Mouse (Mus musculus) left cerebral cortex, adult 11 months (tissue): ENCODE results near the gene Zc3h7b.
A peak's percentile ranks its signal among the peaks of the same experiment; 100 is the strongest.

Source experiments
- DNase-seq: peaks from one replicate; pipeline ENCODE4 v3.0.0; 2022; ENCODE audit warnings: low spot score

Gene Zc3h7b

DNA sequence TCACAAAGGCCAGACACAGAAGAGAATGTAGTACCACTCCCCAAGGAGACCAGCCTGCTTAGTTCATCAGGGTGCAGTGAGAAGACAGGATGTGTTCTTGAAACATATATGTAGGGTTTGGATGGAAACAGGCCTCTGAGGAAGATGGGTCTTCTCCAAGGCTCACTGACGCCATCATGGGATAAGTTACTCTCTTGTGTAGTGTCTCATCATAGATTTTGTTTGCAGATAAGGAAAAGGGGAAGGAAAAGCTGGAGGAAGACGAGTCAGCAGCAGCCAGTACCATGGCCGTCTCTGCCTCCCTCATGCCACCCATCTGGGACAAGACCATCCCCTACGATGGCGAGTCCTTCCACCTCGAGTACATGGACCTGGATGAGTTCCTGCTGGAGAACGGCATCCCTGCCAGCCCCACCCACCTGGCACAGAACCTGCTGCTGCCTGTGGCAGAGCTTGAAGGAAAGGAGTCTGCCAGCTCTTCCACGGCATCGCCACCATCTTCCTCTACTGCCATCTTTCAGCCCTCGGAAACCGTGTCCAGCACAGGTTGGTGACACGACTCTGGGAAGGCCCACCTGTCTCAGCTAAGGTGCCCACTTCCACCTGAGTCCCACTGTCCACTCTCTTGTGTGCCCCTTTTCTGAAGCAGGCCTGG is 70.0 kb downstream of the Zc3h7b start:
- no peak for DNase-seq

DNA sequence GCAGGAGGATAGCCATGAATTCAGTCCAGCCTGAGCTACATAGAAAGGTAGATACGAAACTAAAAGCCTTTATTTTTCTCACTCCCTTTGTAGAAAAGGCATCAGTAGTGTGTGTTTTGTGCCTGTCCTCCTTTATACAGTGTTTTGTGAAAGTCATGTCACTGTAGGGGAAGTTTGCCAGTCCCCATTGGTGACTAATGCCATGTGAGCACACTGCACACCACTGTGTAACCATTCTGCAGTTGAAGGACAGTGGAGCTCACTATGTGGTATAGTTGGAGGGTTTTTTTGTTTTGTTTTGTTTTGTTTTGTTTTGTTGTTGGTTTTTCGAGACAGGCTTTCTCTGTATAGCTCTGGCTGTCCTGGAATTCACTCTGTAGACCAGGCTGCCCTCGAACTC is 73.5 kb downstream of the Zc3h7b start:
- no peak for DNase-seq

DNA sequence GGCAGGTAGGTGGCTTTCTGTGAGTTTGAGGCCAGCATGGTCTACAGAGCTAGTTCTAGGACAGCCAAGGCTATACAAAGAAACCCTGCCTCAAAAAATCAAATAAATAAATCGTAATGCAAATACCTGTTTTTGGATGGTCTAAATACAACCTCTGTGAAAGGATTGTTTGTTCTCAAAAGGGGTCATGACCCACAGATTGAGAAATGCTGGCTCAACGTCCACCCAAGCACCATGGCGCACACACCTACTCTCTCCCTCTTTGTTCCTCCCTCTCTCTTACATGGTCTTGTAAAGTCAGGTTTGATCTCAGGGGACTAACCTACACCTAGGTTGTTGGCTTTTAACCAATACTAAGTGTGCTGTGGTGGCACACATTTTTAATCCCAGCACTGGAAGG is 77.8 kb downstream of the Zc3h7b start:
- no peak for DNase-seq

DNA sequence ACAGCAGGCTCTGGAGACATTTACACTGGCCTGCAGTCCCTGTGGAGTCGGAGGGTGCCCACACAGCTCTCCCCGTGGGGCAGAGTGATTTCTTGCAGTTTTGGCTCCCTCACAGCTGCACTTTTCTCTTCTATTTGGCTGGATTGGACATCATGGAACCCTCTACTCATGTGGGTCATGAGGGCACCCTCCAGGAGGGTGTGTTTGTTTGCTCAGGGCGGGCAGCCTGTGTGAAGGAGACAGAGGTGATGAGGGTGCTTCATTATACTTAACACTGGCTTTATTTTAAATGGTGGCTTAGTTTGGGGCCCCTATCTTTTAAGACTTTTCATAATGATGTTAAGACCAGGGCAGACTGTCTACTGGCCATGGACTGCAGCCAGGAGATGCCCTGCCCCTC is 80.0 kb downstream of the Zc3h7b start:
- DNase-seq, result no peak

DNA sequence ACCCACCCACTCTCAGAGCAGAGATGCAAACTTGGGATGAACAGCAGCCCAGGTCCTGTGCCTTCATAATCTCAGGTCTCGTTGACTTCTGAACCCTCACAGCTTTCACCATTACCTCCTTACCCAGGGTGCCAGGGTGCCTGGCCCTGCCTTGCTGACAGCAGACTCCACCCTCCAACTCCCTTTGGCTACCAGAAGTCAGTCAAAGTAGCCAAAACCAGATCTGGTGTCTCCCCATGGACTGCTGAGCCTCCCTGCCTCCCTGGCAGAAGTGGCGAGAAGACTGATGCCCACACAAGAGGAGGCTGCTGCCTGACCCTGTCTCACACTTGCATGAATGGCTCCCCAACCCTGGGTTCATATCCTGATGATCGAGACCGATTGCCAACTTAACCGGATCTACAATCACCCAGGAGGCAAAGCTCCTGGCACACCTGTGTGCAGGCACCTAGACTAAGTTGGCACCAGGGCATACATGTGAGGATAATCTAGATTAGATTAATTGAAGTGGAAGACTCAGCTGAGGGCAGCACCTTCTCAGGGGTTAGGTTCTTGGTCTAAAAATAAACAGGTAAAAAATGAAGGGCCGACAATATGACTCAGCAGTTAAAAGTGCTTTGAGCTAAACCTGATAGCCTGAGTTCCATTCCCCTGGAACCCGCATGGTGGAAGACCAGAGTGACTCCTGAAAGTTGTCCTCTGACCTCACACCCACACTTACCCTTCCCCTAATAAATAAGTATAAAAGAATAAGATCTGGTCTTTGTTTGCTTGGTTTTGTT is 83.8 kb downstream of the Zc3h7b start:
- no peak for DNase-seq

DNA sequence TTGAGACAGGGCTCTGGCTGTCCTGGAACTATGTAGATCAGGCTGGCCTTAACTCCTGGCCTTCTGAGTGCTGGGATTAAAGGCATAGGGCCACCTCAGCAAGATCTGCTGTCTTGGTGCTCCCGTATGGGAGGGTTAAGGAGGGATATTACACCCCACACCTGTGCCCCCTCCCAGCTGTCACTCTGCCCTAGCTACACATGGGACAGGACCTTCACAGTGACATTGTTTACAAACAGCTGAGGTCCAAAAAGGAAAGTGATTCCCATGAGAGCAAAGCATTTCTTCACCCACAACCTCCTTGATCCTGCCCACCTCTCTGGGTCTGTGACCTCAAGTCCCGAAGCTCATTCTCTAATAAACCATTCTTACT is 84.3 kb downstream of the Zc3h7b start:
- no peak for DNase-seq

DNA sequence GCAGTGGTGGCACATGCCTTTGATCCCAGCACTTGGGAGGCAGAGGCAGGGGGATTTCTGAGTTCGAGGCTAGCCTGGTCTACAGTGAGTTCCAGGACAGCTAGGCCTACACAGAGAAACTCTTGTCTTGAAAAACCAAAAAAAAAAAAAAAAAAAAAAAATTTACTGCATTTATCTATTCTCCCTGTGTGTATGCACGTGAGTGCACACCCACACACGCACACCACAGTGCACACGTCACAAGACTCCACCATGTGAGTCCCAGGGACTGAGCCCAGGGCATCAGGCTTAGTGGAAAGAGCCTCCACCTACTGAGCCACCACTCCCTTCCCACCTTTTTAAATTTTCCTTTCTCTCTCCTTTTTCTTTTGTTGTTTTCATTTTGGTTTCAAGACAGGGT is 85.7 kb downstream of the Zc3h7b start:
- DNase-seq, result no peak

DNA sequence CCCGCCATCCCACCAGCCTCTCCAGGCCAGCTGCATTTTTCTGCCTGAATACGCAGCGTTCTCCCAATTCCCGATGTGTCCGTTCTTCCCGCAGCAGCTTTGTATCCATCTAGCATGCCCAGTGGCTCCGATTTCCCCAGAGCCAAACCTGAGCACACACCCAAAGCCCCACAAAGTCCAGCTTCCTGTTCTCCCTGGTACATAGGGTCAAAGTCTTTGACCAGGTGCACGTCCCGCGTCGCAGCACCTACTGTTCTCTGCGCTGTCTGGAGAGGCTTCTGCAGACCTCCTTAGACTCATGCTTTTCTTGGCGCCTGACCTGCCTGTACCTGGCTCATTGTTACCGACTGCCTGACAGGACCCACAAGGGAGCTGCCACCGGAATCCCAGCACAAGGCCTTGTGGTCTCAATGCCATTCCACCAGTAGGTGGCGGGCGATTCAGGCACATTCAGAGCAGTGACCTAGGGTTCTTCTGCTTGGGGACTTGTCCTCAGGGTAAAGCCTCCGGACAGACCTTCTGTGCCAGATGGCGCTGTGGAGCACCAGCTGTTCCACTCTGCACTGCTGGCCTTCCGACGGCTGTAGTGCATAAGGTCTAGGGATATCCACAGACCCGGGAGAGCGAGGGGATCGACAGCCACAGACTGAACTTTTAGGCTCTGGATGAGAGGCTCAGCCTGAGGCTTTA is 86.4 kb downstream of the Zc3h7b start:
- peak; percentile 85 for DNase-seq

DNA sequence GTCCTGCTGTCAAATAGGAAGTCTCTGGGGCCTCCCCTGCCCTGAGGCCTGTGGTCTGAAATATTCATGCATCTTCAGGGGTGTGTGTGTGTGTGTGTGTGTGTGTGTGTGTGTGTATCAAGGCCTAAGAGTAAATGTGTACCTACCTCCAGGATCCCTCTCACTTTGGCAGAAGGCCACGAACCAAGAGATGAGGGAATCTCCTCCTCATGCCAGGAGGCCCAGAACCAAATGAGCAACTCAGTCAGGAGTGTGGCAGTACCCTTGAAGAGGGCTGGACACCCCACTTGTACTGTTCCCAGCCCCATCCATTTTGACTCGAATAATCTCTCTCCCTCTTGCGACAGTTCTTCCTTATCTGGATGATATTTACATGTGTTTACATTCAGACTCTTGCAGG is 87.4 kb downstream of the Zc3h7b start:
- no peak for DNase-seq

DNA sequence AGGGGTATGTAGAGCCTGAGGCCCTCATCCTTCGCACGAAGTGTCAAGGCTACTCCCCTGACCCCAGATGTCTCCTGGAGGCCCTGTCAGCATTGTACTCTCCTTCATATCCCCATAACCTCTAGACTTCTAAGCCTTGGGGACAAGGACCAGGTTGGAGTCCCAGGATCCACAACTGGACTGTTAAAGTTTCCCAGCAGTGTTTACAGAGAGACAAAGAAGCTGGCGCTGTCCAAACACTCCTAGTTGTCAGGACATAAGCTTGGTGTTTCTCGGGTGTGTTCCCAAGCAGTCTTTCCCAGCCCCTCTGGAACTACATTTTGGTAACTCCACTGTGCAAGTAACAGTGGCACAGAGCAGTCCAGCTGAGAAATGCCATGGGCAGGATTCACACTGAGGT is 88.6 kb downstream of the Zc3h7b start:
- DNase-seq, result no peak

DNA sequence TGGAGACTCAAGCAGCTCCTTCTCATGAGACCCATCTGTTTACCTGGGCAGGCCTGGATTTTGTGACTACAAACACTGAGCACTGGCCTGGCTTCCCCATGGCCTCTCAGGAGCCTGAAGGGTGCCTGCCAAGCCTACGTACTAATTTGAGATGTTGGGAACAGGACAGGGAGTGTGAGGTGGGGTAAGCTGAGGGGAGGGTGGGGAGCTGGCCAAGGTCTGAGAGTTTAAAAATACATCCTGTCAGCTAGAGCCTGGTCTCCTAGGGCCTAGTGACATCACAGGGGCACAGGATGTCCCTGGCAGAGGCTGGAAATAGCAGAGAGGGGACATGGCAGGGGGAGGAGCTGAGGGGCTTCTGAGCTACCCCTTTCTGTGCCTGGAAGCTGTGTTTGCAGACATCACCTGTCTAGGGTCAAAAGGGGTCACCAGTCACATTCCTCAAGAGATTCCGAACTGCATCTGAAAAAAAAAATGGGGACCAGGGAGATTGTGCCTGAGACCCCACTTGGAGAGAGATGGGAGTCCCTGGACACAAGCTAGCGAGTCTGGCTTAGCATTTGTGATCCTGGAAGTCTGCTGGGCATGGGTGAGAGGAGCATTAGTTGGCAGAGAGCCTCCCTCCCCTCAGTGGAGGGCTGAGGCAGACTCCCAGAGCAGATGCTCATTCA is 89.4 kb downstream of the Zc3h7b start:
- DNase-seq, result no peak

DNA sequence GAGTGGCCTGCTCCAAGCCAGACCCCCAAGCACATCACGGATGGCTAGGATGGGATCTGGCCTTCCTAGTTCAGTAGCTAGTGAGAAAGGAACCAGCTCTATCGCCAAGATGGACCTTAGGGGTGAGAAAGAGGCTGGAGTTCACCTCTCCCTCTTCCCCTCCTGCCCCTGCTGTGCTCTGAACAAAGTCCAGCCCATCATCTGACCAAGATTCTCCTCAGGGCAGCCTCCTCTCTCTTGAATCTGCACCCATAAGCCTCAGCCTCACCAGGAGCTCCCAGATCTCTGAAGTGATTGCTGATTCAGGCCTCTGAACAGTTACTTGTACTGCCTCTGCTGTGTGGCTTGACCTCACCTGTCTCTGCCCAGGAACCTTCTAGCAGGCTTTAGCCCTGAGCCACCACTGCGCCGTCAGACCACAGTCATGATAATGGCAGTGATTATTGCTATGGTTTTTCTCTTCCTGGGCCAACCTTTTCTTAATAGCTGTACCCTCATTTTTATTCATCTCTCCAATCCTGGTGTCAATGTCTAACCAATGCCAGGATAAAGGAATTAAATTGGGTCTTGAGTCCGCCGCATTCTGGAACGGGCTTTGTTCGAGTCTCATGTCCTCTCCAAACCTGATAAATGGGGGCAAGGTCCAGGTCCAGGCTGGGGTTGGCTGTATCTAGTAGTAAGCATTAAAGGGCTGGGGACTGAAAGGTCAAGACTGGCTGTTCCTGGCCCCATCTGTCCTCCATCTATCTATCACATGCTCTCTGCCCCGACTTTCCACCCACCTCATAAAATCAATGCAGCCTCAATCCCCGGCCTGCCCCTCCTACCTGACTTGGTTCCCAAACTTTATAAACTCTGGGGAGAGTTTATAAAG is 90.4 kb downstream of the Zc3h7b start:
- no peak for DNase-seq

DNA sequence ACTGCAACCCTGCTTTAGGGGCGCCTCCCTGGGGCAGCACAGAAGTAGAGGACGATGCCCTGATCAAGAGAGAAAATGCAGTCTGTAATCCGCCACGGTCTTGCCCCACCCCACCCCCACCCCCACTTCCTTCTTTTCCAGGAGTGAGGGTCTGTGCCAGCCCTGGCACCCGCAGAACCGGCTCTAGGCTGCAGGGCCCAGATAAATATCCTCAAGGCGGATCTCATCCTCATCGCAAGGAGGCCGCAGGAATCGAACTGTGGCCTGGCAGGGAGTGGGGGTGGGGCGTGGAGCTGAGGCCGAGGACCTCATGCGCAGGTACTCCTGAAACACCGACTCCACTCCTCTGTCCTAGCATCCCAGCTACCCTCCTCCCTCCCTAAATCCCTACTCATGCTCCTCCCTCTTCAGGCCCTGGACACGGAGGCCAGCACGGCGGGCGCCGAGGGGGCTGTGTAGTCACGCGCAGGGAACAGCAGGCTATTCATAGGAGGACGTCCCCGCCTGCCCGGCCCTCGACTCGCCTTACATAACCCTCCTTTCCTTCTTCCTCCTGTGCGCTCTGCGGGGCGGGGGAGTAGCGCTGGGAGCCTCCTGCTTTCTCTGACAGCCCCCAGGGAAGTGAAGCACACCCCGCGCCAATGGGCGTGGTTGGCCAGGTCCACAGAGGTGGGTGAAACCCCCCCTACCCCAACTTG is 91.4 kb downstream of the Zc3h7b start:
- DNase-seq, result peak; percentile 92

DNA sequence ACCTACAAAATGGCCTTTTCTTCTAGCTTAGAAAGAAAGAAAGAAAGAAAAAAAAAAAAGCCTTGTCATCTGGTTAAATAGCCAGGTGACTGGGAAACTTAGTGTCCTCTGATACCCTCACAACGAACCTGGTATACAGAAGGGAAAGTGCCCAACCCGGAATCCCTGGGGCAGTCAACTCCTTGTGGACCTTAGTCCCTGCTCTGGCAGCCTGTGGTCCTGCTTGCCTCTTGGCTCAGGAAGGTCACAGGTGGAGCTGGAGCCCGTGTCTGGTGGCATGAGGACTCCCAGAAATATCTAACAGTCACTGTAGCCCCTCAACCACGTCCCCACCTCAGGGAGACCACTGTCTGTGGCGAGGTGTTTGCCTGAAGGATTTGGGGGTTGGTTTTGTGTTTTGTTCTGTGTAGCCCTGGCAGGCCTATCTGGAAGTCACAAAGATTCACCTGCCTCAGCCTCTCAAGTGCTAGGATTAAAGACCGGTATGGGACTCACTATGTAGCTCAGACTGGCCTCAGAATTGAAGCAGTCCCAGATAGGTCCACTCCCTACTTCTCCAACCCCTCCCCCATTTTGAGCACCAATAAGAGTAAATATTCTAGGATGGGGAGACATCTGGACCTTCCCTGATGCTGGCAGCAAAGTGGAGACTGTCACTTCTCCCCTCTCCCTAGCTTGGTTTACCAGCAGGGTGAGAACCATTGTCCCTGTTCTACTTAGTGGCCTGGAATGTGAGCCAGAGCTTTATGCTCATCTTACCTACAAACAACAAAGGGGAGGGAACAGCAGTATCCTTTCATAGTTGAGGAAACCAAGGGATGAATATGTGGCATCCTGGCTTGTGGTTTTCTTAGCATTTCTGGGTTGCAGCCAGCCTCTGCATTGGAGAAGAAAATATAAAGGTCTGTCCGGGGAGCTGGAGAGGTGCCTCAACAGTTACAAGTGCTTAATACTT is 92.4 kb downstream of the Zc3h7b start:
- DNase-seq, result no peak

DNA sequence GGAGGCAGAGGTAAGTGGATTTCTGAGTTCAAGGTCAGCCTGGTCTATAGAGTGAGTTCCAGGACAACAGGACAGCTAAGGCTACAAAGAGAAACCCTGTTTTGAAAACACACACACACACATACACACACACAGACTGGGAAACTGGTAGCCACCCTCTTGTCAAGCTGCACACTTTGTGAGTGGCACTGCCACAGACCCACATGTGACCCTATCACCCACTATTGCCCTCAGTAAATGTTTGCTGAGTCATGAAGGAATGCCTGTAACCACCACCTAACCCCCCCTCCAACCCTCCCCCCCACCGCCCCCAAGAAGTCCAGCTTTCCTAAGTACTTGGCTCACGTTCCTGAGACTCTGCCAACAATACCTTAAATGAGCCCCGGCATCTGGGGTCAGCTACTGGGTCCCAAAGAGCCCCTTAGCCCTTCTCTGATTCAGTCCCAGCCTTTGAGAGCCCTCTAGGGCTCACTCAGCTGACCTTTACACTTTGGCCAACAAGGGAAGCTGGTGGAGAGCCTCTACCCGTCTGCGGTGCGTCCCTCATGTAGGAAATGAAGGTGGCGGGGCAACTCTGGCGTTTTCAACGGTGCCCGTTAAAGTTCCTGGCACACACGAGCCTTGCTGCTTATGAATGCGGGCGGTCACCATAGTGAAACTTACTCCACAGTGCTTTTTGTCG is 93.8 kb downstream of the Zc3h7b start:
- no peak for DNase-seq

DNA sequence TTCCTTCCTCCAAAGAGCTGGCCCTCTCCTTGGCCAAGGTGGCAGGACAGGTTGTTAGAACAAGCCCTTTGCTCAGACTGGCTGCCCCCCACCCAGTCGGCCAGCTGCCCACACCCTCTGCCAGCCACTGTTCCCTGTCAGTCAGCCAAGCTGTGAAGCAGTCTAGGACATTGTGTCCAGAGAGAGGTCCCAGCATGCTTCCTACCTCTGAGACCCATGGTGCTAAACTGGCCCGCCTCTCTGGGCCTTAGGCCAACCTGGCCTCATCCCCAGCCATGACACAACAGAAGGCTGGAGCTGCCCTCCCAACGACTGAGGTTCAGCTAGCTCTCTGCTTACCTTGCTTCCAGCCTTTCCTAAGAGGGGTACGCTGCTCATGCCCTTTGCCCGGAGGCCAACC is 94.8 kb downstream of the Zc3h7b start:
- DNase-seq, result peak; percentile 84

DNA sequence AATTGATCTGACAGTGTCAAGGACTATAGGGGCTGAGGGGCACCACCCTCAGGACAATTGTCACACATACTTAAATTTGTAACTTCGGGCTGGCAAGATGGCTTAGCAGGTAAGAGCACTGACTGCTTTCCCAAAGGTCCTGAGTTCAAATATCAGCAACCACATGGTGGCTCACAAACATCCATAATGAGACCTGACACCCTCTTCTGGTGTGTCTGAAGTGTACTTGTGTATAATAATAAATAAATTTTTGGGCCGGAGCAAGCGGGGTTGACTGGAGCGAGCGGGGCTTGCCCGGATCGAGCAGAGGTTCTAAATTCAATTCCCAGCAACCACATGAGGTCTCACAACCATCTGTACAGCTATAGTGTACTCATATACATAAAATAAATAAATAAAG is 95.4 kb downstream of the Zc3h7b start:
- DNase-seq, result no peak

DNA sequence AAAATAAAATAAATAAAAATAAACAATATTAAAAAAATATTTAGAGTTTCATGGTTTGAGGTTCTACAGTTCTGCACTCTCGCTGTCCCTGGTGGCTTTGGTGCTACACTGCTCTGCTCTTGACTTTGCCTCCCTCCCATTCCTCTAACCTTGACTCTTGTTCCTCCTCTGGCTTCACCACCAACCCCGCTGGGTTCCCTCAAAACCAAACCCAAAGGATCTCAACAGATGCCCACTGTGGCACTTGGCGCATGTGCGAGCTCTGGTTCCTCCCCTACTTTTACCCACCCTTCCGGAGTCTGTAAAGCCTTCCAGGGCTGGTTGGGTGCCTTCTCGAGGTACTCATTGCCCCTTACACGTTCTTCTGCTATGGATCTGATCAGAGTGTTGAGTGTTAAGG is 97.4 kb downstream of the Zc3h7b start:
- no peak for DNase-seq

DNA sequence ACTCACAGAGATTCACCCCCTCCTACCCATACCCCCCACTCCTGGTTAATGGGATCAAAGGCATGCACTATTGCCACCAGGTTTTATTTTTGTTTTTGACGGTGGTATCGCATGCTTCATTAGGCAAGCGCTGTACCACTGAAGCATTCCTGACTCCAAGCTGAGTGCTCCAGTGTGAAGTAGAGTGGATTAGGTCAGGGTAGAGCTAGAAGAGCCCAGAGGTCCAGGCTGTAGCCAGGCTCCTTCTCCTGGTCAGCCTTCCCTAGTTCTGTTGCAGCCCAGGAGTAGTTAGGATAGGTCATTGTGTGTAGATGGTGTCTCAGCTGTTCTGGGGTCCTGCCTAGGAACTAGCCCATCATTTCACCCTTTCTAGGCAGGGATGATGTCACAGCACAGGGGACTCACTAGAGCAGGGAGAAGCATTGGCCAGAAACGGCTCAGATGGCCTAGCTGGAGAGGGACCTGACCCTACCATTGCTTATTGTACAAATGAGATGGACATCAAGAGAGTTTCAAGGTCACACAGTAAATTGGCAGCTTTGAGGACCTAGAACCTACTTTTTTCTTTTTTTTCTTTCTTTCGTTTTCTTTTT is 100.3 kb downstream of the Zc3h7b start:
- DNase-seq, result no peak
